Mouse (Mus musculus) urinary bladder, adult 2 months (tissue): ENCODE measurements around the gene Asnsd1. TPM values are rescaled to one million over a fixed set of nuclear protein-coding genes. Genes with fewer than 3 reads are reported as not detected.

Experiments used
- polyA plus RNA-seq: library from polyadenylated mRNA; depleted of rRNA; stranded (reverse); fragments of >200 nt; gene quantifications from 2 replicates; pipeline ENCODE4 v1.2.3, GENCODE M21; 2012; rRNA removed

The Asnsd1 gene
- polyA plus RNA-seq, 1 experiment, result 31.2 TPM

Other genes starting within 250 kb of the Asnsd1 start
- not detected in 2 replicates for gene 1700019A02Rik, start 165.1 kb downstream of the Asnsd1 start, polyA plus RNA-seq
- 2.5 and 3.0 TPM in 2 replicates for gene Pms1, start 55.7 kb downstream of the Asnsd1 start, polyA plus RNA-seq
- gene Ormdl1, start 55.7 kb downstream of the Asnsd1 start, polyA plus RNA-seq, result 34.4 and 43.8 TPM in 2 replicates
- gene Gm28778, start 55.6 kb downstream of the Asnsd1 start, polyA plus RNA-seq, result not detected in 2 replicates
- 20.4 and 21.5 TPM in 2 replicates for gene Osgepl1, start 39.1 kb downstream of the Asnsd1 start, polyA plus RNA-seq
- not detected in 2 replicates for gene Asdurf, start 133 bp downstream of the Asnsd1 start, polyA plus RNA-seq
- gene Gm28551, start 85 bp downstream of the Asnsd1 start, polyA plus RNA-seq, result 0.07 TPM in 1 of 2 replicates, not detected in the other